Mouse (Mus musculus): ENCODE measurements around the gene Pgp. TPM values are rescaled to one million over a fixed set of nuclear protein-coding genes. Genes with fewer than 3 reads are reported as not detected.

Gene Pgp
- polyA plus RNA-seq, 1 experiment from 2014 or later, result 72.1 TPM

DNA sequence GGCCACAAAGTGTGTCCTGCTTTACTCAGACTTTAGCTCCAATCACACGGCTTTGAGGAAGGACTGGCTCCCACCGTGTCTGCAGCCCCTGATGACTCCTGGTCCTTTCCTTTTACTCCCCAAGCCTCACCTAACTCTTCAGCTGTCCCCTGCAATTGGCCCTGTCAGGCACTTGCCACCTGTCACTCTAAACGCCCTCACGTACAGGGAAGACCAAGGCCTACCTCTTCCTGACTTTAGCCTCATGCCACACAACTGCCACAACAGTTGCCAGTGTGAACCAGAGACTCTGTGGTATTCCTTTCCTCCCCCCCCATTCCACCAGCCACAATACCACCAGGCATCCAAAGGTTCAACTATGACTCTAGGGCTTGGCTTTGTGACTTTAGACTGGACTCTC is 50.3 kb downstream of the Pgp start:
- WGBS, result 94% methylated on average over 4 of the region's 4 CpGs
- ATAC-seq (replicated peaks; ENCODE audit: low FRiP score) (no peak), DNase-seq (ENCODE audit: low spot score) (no peak)
- Histone ChIP-seq H3K36me3 (ENCODE audit: control insufficient read depth, insufficient read depth, low read length) (no peaks in the 10 kb centered on the region; the same call in 1 of the 2 replicates), H3K4me2 (ENCODE audit: low read depth, low read length, severe bottlenecking) (no peak overlapping the region), H3K27ac (ENCODE audit: low read depth, low read length) (no peak overlapping the region), H3K9me3 (ENCODE audit: control insufficient read depth, low read length) (no peaks in the 10 kb centered on the region), H3K4me3 (ENCODE audit: low read depth, low read length) (no peak overlapping the region), H3K27me3 (ENCODE audit: control insufficient read depth, insufficient read depth, low read length) (no peaks in the 10 kb centered on the region), H3K4me1 (replicated peaks; ENCODE audit: control insufficient read depth, insufficient read depth, low read length) (no peaks in the 10 kb centered on the region), H3K9ac (ENCODE audit: low read length) (no peak overlapping the region)

Other genes starting within 250 kb of the Pgp start
- 17.7 and 19.2 TPM in 2 replicates for gene Tedc2, start 249.5 kb upstream of the Pgp start, polyA plus RNA-seq (2014; fragmentation: Nextera tagmentation; extraction: Ambion mirVana)
- gene Ccnf, start 218.9 kb upstream of the Pgp start, polyA plus RNA-seq (2014; fragmentation: Nextera tagmentation; extraction: Ambion mirVana), result 117 and 120 TPM in 2 replicates
- gene Abca17, start 119.3 kb upstream of the Pgp start, polyA plus RNA-seq (2014; fragmentation: Nextera tagmentation; extraction: Ambion mirVana), result not detected in 2 replicates
- gene Abca3, start 118.4 kb upstream of the Pgp start, polyA plus RNA-seq (2014; fragmentation: Nextera tagmentation; extraction: Ambion mirVana), result 12.9 and 14.6 TPM in 2 replicates
- 441 and 443 TPM in 2 replicates for gene Rnps1, start 55.8 kb upstream of the Pgp start, polyA plus RNA-seq (2014; fragmentation: Nextera tagmentation; extraction: Ambion mirVana)
- 59.7 and 68.7 TPM in 2 replicates for gene Eci1, start 43.8 kb upstream of the Pgp start, polyA plus RNA-seq (2014; fragmentation: Nextera tagmentation; extraction: Ambion mirVana)
- 2.7 and 3.3 TPM in 2 replicates for gene Dnase1l2, start 27.3 kb upstream of the Pgp start, polyA plus RNA-seq (2014; fragmentation: Nextera tagmentation; extraction: Ambion mirVana)
- 28.8 and 31.4 TPM in 2 replicates for gene E4f1, start 79 bp upstream of the Pgp start, polyA plus RNA-seq (2014; fragmentation: Nextera tagmentation; extraction: Ambion mirVana)
- 0.41 and 0.44 TPM in 2 replicates for gene Bricd5, start 3.5 kb downstream of the Pgp start, polyA plus RNA-seq (2014; fragmentation: Nextera tagmentation; extraction: Ambion mirVana)
- gene Mlst8, start 8.7 kb downstream of the Pgp start, polyA plus RNA-seq (2014; fragmentation: Nextera tagmentation; extraction: Ambion mirVana), result 33.8 and 34.0 TPM in 2 replicates
- 8.0 and 9.3 TPM in 2 replicates for gene Caskin1, start 18.2 kb downstream of the Pgp start, polyA plus RNA-seq (2014; fragmentation: Nextera tagmentation; extraction: Ambion mirVana)
- gene Traf7, start 57.5 kb downstream of the Pgp start, polyA plus RNA-seq (2014; fragmentation: Nextera tagmentation; extraction: Ambion mirVana), result 113 and 123 TPM in 2 replicates
- gene Rab26, start 63.8 kb downstream of the Pgp start, polyA plus RNA-seq (2014; fragmentation: Nextera tagmentation; extraction: Ambion mirVana), result 1.8 and 2.7 TPM in 2 replicates
- gene Pkd1, start 79.4 kb downstream of the Pgp start, polyA plus RNA-seq (2014; fragmentation: Nextera tagmentation; extraction: Ambion mirVana), result 19.0 and 23.9 TPM in 2 replicates
- gene Tsc2, start 162.2 kb downstream of the Pgp start, polyA plus RNA-seq (2014; fragmentation: Nextera tagmentation; extraction: Ambion mirVana), result 77.6 and 87.4 TPM in 2 replicates
- gene Nthl1, start 162.3 kb downstream of the Pgp start, polyA plus RNA-seq (2014; fragmentation: Nextera tagmentation; extraction: Ambion mirVana), result 20.0 TPM in 2 replicates
- gene Slc9a3r2, start 179.9 kb downstream of the Pgp start, polyA plus RNA-seq (2014; fragmentation: Nextera tagmentation; extraction: Ambion mirVana), result 26.8 and 32.3 TPM in 2 replicates
- 0.32 TPM in 1 of 2 replicates, not detected in the other for gene Npw, start 188.1 kb downstream of the Pgp start, polyA plus RNA-seq (2014; fragmentation: Nextera tagmentation; extraction: Ambion mirVana)
- gene Zfp598, start 199.3 kb downstream of the Pgp start, polyA plus RNA-seq (2014; fragmentation: Nextera tagmentation; extraction: Ambion mirVana), result 37.6 and 38.4 TPM in 2 replicates
- 14.0 and 17.0 TPM in 2 replicates for gene Syngr3, start 219.6 kb downstream of the Pgp start, polyA plus RNA-seq (2014; fragmentation: Nextera tagmentation; extraction: Ambion mirVana)
- 54.9 and 55.4 TPM in 2 replicates for gene Gfer, start 225.8 kb downstream of the Pgp start, polyA plus RNA-seq (2014; fragmentation: Nextera tagmentation; extraction: Ambion mirVana)
- 1.7 and 1.9 TPM in 2 replicates for gene Noxo1, start 225.8 kb downstream of the Pgp start, polyA plus RNA-seq (2014; fragmentation: Nextera tagmentation; extraction: Ambion mirVana)
- 111 and 127 TPM in 2 replicates for gene Tbl3, start 237.3 kb downstream of the Pgp start, polyA plus RNA-seq (2014; fragmentation: Nextera tagmentation; extraction: Ambion mirVana)
- 0.36 and 0.81 TPM in 2 replicates for gene Rnf151, start 247.7 kb downstream of the Pgp start, polyA plus RNA-seq (2014; fragmentation: Nextera tagmentation; extraction: Ambion mirVana)
- gene Rps2, start 247.7 kb downstream of the Pgp start, polyA plus RNA-seq (2014; fragmentation: Nextera tagmentation; extraction: Ambion mirVana), result 1,407 and 1,469 TPM in 2 replicates

All from forebrain, embryonic 11.5 days (tissue).